Mouse (Mus musculus): Measurements from ENCODE around the gene Anxa4.
A peak's percentile ranks its signal among the peaks of the same experiment; 100 is the strongest.

Anxa4 gene

DNA sequence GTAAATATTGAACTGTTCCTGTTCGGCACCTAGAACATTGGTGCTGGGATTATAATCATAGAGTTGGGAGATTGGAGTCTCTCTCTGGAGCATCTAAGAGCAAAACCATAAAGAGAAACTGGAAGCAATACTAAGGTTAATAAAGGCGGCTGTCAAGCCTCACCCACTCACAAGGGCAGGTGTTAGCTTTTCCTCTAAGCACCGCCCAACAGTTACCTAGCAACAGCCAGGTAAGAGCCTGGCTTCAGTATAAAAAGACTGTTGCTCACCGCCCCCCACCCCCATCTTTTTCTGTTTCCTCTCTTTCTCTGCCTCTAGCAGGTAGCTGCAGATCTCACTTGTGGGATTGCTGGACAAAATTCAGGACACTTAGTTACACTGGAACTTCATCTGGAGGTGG lies 4.1 kb upstream of the Anxa4 start:
- no peak for DNase-seq

DNA sequence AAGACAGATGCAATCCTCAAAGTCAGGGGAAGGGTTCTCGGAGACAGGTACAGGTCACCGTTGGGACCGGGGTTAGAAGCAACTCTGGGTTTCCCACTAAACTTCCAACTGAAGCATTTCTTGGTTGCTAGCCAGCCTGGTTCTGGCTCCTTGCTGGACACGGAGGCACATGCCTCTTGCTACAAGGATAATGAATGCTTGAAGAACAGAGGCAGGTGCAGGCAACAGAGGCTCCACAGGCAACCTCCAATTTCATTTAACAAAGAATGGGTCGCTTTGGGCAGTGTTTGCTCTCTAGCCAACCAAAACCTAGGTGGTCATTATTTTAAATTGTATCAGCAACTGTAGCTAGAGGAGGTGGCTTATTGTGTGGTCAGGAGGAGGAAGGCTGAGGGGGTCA lies 573 bp upstream of the Anxa4 start:
- DNase-seq = no peak

DNA sequence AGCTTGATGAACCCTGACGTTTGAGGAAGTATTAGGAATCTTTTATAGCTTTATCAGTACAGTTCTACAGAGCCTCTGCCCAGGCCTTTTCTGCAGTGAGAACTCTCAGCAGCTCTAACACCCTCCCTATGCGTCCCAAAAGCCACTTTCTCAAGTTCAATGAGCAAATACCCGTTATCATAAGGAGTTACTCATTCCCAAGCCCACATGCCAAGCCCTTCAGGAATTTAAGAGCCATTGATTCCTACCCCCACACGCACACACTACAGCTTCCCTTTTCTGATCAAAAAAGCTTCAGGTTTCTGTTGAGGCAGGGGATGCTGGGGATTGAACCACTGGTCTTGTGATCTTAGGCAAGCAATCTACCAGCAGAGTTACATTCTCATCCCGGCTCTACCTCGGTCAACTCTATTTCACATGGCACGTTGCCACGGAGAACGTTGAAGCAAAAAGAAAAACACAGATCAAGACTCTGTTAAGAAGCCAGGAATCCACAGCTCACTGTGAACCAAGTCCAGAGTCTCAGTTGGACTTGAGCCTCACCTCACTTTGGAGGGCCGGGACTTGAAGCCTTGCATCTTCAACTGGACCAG lies 2.9 kb downstream of the Anxa4 start:
- DNase-seq = no peak

DNA sequence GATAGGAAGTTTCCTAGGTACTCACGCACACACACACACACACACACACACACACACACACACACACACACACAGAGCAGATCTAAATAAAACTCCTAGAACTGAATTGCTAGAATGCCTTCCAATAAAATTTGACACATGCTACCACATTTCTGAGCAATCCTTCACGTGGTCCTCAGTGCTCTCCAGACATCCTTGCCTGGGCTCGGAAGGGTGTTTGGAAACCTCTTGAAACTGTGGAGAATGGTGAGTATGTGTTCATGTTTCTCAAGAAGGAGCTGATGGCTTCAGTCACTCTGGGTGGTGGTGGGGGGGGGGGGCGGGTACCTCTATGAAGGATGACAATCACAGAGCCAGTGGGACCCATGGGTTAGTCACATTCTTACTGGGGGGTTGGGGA lies 5.1 kb downstream of the Anxa4 start:
- DNase-seq = no peak

DNA sequence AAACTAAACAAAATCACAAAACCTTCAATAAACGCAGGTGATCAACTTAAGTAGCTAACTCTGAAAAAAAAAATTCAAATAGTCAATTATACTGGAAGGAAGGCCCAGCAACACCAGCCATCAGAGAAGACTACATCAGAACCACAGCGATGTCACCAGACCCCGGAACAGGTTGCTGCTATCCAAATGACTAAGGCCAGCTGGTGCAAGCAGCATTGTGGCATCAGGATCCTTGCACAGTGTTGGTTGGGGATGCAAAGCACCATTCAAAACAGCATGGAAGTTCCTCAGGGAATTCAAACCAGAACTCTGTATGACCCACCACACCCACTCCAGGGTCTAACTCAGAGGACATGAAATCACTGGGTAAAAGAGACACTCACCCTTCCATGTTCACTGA lies 6.8 kb downstream of the Anxa4 start:
- no peak for DNase-seq

DNA sequence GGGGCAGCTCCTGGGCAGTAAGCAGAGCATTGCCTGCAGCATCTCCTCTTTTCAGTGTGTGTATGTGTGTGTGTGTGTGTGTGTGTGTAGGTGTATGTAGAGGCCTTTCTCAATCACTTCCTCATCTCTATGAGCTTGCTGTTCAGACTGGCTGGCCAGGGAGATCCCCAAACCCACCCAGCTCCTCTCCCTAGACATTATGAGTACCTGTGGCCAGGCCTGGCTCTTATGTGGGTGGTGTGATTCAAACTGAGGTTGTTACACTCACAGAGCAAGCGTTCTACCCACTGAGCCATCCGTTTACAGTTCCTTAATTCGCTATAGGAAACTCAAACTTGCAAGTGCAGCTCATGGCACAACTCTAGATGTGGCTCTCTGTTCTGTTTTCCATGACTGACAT lies 8.6 kb downstream of the Anxa4 start:
- no peak for DNase-seq

DNA sequence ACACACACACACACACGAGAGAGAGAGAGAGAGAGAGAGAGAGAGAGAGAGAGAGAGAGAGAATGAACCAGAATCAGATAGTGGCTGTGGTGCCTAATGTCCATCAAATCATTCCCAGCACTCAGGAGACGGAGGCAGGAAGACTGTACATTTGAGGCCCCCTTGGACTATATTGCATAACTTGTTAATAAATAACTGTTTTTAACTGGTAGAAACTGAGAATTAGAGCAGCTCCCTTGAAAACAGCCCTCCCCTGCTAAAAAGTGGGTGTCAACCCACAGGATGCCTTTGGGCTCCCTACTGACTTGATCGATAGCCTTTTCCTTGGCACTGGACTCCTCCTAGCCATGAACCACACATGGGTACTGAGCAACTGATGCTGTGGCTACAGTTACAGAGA lies 11.0 kb downstream of the Anxa4 start:
- no peak for DNase-seq

DNA sequence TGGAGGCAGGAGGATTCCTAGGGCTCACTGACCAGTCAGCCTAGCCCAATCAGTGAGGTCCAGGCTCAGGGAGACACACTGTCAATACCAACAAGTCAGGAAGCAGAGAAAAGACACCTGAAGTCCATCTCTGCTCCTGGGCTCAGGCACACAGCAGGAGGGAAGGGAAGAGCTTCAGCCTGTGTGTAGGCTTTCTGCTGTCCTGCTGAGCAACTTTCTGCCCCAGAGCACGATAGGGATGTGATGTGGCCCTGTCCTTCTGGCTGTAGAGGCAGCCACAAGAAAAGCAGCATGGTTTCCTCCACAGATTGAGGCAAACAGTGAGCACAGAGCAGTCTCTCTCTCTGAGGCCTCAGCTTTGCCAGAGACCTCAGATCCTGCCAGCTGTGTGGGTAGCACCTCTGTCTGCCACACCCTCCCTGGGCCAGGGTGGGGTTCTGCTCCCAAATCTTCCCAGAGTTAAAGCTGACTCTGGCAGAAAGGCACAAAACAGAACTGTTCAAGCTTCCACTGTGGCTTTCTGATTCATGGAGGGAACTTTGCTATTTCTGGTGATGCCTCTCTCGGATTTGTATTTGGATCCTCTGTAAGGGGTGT lies 11.9 kb downstream of the Anxa4 start:
- DNase-seq = no peak

DNA sequence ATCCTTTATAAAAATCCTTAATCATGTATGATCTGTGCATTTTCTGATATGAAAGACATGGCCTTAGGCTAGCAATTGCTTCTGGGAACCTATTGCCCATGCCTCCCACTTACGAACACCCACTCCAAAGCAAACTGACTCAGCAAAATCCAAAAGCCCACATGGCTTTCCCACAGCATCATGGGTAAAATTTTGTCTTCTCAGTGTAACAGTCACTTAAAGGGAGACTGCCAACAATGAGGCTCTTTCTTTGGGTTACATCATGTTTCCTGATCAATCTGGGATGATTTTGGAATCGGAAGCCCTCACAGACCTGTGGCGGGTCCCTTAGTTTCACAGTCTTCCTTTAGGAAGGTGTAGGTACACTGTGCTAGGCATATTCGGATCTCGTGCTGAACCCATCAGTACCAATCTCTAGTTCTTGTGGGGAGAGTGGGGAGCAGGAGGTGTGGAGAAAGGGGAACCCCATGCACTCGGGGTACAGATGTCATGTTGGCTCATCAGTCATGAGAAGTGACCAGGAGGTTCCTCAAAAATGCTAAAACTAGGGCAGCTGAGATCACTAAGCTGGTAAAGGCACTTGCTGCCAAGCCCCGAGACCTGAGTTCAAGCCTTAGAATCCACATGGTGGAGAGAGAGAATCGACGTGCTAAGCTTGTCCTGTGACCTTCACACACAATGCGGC lies 14.3 kb downstream of the Anxa4 start:
- no peak for DNase-seq

DNA sequence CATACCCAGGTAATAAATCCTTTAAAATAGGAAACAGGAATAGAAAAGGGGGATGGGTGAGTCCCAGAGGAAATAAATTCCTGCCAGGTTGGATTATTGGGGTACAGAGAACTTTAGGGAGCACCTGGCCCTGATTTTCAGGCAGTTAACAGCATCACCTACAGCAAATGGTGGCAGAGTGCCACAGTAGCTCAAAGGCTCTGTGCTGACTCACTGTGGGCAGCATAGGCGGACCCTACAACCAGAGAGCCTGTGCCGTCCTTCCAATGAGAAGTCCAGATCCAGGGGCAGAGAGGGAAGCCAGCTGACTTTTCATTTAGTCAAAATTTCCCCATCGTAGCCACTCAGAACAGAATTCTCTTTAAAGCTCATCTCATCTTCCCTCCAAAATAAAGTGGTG lies 16.2 kb downstream of the Anxa4 start:
- no peak for DNase-seq

DNA sequence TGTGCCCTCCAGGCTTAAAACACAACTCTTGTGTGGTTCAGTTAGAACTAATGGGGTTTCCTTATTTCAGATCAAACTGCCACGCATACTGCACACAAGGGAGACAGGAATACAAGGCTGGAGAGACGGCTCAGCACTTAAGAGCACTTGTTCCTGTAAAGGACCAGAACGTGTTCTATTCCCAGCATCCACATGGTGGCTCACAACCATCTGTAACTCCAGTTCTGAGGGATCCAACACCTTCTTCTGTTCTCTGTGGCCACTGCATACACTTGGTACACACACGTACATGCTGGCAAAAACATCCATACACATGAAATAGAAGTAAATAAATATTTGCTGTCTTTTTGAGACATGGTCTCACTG lies 16.7 kb downstream of the Anxa4 start:
- DNase-seq = no peak

DNA sequence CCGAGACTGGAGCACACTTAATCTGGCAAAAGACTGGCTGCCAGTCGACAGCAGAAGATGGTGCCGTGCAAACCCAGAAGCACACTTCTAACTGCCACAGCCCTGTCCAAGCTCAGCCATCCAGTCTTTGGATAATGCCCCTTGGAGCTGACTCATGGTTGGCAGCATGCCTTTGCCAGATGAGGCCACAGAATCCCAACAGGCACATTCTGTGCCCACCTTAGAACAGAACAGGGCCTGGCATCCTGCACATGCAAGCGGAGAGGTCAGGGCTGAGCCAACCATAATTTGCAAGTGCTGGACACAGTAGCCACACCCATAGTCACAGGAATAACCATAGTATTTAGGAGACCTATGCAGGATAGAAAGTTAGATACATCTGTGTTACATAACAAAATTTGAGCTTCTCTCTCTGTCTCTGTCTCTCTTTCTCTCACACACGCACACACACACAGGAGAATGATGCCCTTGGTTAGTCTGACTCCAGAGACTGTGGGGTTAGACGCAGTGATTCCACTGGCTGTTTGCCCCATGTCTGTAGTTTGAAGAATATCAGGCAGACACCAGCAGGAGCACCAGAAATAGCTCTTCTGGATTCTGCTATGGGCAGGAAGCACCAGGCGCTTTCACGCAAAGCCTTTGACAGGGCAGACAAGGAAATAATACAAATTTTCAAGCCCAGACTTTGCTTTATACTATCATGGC lies 17.2 kb downstream of the Anxa4 start:
- DNase-seq = no peak

DNA sequence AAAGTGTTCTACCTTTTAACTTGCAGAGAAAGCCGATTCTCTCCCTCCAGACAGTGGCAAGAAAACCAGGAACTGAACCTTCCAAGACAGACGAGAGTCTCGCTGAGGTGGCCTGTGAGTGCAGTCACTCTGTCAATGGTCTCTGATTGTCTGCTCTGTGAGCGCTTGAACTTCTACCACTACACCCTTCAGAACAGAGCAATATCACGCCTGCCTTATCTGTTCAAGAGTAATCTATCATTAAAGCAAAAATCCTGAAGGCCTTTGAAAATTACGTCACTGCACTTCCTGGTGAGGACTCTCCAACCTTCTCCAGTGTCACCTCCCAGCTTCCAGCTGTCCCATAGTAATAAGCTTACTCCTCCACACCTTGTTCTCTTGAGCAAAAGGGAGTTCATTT lies 18.4 kb downstream of the Anxa4 start:
- DNase-seq = no peak

DNA sequence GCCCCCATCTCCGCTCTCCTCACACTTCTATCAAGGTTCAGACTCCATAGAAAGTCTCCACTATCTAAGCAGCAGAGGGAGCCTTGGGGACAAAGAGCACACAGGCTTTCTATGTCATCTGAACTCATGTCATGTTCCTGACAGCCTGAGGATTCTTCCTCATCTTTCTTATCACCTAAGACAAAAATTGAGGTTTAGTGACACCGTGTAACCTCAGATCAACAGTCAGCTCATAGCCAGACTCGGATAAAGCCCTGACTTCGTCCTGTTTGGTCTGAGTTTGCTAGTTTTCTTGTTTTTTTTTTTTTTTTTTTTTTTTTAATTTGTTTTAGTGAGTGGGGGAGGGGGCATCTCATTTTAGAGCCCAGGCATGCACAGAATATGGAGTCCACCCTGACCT lies 19.6 kb downstream of the Anxa4 start:
- no peak for DNase-seq

DNA sequence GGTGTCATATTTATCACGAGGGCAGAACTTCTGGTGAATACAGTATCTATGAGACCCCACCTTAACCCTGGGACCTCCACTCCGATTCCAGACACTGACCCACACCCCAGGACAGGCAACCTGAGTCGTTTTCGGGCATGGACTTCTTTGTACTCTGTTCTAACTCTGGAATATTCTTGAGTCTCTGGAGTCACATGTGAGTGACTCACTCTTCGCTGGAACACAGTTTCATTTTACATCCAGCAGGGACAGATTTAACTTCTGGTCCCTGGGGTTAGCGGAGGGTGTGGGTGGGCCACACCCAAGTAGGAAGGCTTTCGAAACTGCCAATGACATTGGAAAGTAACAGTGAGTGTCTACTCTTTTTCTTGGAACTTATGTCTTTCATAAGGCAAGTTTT lies 20.8 kb downstream of the Anxa4 start:
- DNase-seq = no peak

DNA sequence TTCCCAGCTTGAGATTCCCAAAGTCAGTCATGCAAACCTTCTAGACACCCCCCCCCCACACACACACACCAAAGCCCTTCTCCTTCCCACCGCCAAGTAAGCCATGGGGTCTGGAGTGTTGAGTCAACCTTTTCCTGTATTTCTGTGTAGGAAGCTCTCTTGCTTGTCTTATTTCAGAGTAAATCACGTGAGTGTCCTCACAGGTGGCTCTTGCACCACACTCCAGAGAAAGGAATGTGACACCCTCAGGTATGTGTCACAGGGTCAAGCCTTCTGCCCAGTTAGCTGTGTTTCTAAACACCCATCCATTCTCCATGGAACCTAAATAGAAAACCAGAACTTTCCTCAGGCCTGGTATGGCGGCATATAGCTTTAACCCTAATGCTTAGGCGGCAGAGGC lies 24.4 kb downstream of the Anxa4 start:
- DNase-seq = no peak

DNA sequence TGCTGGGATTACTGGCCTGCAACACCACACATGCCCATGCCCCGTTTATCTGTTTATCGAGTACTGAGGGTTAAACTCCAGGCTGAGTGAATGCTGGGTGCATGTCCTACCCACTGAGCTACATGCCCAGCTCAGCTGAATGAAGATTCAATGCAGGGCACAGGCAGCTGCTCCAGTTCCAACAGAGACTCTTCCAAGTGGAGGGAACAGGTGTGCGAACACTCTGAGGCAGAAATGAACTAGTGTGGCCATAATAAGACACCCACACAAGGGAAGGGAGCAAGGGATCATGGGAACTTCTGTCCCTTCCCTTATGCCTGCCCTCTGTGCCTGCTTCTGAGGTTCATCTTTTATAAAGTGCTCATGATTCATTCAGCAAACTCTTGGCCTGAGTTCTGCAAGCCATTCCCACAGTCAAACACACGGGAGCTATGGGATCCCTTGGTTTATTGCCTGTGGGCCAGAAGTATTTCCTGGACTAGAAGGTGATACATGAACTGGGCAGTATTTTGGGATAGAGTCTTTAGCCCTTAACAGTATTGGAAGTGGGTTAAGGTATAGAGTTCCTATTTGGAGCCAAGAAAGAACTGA lies 25.1 kb downstream of the Anxa4 start:
- no peak for DNase-seq

DNA sequence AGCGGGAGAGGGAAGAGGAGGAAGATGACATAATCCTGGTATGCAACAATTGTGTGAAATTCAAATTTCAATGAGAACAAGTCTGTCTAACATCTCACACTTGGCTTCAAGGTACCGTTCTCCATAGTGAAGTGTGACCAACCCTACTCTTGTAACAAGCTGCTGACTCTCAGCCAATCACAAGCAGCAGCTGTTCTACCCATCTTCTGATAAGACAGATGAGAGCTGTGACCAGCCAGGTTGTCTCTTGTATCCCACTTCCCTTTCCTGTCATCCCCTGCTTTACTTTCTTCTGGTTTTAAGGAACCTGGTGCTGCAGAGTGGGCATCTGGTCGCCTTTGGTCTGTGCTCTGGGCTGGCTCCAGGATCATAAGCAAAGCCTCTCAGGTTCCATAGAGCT lies 25.9 kb downstream of the Anxa4 start:
- no peak for DNase-seq

DNA sequence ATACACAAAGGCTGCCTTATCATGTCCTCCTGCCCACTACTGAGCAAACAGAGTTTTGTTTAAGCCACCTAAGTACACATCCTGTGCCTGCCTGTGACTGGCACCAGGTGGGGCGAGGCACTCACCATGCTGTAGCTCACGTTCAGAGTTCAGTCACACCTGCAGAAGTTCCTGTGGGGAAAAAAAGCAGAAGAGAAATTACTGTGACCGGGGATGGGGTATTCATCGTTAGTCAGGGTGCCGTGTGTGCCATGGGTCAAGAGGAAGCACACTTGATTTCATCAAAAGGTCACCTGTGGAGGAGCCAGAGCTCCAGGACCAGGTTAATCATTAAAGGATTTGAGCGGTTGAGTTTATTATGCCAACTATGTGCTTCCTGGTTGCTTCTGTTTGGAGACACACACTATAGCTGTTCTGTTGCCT lies 27.7 kb downstream of the Anxa4 start:
- DNase-seq = peak; percentile 27

DNA sequence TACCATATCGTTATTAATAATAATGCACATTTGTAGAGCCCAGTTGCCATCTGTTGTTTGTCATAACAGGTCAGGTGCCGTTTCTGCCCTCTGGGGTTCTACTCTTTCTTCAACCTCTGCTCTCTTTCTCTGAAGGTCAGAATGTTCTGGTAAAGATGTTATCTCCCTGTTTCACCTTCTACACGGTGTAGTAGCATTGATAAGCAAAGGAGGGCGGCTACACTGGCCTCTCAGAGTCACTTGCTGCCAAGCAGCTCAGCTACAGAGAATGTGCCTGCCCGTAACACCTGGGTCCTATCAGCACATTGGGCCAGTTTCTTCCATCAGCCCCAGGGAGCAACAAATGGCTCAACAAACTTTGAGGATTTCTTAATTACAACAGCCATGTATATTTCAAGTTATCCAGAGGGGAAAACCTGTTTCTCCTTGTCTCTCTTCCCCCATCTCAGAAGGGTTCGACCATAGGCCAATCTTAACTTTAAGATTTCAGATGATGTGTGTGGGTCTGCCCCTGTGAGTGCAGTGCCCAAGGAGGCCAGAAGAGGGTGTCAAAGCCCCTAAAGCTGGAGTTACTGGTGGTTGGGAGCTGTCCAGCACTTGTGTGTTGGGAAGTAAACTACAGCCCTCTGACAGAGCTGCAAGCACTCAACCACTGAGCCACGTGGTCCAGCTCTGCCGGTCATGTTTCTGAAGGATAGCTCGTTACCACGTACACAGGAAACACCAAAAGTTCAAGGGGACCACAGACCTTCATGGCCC lies 39.1 kb downstream of the Anxa4 start:
- DNase-seq = no peak

DNA sequence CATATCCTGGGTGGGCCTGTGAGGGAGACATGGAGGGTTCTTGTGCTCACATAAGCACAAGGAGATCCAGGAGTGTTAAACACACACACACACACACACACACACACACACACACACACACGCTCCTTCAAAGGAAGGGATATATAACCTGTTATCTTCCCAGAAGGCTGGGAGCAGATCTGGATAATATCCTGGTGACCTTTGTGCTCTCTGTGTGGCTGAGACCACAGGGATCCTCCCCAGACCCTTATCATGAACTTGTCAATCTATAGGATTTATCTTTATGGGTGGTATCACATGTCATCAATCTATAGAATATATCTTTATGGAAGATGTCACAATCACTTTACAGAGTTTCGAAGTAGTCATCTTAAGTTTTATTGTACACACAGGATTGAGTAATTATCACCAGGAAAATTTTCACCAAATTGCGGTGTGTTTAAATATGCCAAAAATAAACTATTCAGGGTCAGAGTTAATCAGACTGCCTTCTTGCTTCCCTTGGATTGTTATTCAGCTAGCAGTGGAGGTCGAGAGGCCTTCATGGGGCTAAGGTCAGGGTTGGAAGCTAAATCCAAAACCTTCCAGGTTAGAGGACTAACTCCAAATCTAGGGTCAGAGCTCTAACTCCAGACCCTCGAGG lies 40.4 kb downstream of the Anxa4 start:
- no peak for DNase-seq

DNA sequence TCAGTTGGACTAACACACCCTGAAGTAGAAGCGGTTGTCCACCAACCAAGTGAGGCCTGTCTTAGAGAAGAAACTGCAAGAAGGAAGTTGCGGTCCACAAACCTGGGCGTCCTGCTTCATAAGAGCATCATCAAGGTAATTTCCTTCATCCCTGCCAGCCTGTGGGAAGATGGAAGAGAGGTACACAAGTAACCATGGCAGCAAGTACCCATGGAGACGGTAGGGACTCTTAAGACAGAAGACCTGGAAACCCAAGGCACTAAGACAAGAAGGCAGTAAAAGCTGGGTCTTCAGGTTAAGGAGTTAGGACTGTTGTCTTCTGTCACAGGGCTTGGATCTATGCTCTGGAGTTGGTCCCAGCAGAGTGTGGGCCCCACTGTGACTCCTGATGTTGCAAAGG lies 42.4 kb downstream of the Anxa4 start:
- DNase-seq = no peak

DNA sequence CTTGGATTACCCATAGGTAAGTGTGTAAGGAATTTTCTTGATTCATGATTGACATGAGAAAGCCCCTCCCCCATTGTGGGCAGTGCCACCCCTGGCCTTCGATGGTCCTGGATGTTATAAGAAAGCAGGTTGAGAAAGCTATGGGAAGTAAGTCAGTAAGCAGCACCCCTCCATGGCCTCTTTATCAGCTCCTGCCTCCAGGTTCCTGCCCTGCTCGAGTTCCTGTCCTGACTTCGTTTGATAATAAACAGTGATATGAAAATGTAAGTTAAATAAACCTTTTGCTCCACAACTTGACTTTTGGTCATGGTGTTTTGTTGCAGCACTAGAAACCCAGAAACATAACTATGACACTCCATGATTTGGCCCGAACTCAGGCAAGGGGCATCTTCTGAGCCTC lies 43.6 kb downstream of the Anxa4 start:
- no peak for DNase-seq
